Mouse (Mus musculus): ENCODE measurements around the gene Scg3.
"Not testable (repeated sequence)": the region's sequence is repeated elsewhere in the genome, so short reads cannot be mapped to it uniquely, and the experiment has no call there.

The Scg3 gene

DNA sequence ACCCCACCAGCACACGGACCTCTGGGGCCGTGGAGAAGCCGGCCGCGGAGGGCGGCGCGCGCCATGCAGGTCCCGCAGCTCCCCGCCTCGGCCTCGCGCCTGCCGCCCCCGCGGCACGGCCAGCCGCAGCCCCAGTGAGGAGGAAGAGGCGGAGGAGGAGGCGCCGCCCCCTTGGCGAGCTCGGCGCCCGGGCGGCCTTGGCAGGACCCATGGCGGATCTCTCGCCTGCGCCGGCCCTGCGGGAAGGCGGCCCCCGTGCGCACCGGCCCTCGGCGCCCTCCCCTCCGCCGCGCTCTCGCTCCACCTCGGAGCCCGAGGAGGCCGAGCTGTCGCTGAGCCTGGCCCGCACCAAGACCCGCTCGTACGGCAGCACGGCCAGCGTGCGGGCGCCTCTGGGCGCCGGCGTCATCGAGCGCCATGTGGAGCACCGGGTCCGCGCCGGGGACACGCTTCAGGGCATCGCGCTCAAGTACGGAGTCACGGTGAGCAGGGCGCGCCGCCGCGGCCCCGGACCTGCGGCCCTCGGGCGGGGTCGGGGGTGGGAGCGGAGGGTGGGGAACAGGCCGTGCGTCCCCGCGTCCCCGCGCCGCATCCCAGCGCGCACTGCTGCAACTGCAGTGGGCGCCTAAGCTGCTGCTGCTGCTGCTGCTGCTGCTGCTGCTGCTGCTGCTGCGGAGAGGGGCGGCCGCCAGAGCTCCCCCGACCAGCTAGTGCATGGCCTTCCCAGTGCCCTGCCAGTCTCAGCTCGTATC lies 58.1 kb downstream of the Scg3 start, which contains the start of gene Lysmd2:
Gene Lysmd2 (plus strand): TSS at position 186 of the 752 bp plus-strand sequence.
- peak in 1 of 2 experiments; percentile 26 for DNase-seq (ENCODE audit: low spot score in 2 of 2)

DNA sequence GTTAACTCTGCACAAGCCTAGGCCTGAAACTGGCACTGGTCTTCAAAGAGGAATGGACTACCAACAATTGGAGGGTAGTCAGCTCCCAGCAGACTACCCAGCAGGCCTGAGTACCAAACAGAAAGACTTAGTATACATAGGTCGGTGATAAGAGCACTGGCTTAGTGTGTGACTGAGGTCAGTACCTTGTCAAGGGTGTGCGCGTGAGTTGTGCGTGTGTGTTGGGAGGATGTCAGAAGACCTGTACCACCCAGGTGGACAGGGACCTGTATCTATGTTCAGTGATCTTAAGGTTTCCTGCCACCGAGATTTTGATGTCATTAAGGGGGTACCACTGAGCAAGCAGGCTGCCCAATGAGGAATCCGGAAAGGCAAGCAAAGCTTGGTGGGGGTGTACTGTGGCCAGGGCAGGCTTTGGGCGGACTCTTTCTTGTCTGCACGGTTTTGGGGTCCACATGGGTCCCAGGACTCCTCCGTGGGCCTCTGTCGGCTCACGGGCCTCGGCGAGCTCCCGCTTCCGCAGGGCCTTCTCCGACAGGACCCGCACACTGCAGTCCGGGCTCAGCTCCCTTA lies 58.8 kb downstream of the Scg3 start:
- no peak for DNase-seq (ENCODE audit: low spot score in 2 of 2)

DNA sequence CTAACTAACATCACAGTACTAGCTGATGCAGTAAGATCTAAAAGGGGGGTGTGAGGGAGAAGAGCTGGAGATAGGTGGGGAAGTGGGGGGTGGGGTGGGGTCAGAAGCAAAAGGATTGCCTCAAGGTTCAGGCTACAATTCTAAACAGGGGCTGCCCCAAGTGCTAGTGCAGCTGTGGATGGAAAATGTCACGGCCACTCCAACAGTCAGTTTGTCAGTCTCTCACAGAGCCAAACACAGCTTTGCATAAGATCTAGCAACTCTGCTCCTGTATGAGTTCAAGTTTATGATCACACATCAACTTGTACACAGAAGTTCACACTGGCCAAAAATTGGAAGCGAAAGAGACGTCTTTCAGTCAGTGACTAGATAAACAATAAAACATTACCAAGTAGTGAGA lies 62.4 kb downstream of the Scg3 start:
- DNase-seq (ENCODE audit: low spot score in 2 of 2), result no peak

DNA sequence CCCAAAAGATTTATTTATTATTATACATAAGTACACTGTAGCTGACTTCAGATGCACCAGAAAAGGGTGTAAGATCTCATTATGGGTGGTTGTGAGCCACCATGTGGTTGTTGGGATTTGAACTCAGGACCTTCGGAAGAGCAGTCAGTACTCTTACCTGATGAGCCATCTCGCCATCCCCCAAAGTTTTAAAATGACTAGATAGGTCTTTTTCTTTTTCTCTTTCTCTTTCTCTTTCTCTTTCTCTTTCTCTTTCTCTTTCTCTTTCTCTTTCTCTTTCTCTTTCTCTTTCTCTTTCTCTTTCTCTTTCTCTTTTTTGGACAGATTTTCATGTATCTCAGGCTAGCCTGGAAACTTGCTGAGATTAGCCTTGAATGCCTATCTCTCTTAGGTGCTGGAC lies 64.1 kb downstream of the Scg3 start:
- not testable (repeated sequence) for DNase-seq (ENCODE audit: low spot score in 2 of 2)

DNA sequence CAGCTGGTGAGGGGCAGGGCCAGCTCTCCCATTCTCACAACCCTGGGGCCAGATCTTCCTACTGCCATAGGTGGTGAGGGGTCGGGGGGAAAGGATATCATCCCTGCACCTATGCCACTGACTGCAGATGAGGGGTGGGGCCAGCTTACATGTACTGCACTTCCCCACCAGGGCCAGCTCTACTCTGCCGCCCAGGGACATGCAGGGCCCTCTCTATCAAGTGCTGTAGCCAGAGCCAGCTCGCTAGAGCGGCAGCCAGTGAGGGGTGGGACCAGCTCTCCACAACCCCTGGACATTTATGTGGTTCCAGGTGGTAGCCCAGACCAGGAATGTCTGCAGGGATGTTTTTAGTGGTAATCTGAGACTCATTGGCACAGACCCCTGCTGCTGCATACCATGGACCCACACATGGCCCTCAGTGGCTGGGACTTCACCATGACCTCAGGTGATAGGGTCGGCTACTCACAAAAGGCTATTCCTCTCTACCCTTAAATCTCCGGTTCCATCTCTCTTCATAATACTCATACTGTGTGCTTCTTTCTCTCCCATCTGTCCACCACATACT lies 64.9 kb downstream of the Scg3 start:
- no peak for DNase-seq (ENCODE audit: low spot score in 2 of 2)

DNA sequence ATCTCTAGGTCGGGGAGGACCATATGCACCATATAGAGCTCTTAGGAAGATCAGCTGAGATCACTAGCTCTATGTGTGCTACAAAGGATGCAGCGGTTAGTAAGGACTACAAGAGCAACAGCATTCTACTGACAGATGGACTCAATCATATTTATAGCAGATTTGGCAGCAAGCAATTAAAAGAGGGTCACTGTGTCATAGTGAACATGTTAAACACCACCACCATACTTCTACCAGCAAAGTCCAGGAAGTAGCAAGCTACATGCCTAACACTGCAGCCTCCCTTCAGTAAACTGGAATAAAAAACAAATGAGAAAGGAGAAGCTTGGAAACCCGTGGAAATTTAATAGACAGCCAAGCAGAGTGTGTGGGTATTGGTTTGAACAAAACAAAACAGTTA lies 67.3 kb downstream of the Scg3 start:
- DNase-seq (ENCODE audit: low spot score in 2 of 2), result no peak

DNA sequence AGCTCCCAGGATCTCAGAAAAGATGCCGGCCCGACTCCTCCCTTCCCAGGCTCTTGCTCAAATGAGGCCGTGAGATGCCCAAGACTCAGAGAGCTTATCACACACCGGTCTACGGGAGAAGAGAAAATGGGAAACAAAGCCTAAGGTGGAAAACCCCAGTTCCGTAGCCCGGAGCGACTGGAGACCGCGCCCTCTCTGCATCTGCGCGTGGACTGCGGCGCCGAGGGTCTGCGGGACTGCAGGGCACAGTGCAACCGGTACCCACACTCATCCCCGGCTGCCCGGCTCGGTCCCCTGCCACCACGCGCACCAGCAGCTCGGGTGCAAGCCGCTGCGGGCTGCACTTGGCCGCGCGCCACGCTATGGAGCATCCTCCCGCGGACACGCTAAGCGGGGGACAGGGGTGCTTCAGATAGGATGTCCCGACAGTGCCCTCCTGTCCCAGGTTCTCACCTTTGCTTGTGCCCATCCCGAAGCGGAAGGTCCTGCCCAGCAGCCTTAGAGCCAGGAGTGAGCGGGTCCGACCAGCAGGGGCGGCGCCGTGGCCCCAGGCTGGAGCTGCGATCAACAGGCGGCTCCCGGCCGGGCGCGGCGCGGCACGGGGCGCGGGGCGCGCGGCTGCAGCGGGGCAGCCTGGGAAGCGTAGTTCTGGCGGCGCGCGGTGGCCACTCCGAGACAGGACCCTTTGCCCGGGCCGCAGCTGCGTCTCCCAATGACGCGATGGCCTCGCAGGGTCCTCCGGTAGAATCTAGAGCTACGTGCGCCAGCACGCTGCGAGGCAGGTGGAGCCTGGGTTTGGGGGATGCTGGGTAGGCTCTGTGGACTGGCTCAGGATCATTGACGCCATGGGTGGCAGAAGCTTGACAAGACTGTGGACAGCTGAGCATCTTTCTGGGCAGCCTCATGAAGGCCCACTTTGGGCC lies 73.0 kb downstream of the Scg3 start, which contains the start of gene Tmod2:
Gene Tmod2 (minus strand): TSS at position 755 of the 923 bp plus-strand sequence.
- DNase-seq (ENCODE audit: low spot score in 2 of 2), result no peak

DNA sequence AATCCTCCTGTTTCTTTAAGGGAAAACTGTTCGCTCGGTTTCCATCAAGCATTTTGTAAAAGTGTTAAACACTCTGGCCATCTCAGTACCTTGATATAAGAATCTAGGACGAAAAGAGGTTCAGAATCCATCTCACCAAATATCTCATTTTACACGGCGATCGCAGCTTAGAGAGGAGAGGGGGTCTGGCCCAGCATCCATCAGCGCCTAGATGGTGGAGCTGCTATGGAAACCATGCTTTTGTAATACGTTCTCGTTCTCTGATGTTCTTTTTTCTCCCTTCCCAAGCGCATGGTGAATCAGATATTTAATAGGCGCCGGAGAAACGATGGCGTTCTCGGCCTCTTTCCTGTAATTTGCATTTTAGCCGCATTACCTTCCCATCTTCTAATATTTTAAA lies 73.9 kb downstream of the Scg3 start:
- no peak for DNase-seq (ENCODE audit: low spot score in 2 of 2)

DNA sequence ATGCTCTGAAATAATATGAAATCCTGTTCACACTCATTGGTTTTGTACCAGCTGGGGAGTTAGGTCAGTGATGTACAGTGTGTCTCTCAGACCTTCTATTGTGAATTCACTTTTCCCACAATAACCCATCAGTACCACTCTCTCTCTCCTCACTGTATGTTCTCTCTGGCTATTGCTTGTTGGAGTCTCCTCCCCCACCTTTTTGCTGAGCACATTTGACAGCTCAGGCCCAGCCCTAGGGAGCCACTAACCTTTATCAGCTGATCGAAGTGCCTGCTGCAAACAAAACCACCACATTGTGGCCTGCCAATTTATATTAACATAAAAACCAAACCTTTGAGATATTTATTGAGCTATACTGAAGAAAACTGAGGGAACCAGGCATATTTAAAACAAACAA lies 74.4 kb downstream of the Scg3 start:
- no peak for DNase-seq (ENCODE audit: low spot score in 2 of 2)

DNA sequence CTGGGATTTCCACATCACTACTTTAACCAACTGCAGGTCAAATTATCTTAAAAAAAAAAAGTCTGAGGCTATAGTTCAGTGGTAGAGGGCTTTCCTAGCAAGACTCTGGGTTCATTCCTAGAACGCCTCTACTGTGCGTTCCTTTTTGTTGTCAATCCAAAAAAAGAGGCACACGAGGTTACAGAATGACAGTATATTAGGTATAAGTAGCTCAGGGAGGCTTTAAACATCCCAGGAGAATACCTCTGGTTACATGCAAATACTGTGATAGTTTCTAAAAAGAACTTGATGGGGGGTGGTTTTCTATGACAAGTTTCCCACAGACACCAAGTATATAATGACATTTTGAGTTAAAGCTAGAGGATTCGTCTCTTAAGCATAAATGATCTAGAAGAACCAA lies 76.4 kb downstream of the Scg3 start:
- no peak for DNase-seq (ENCODE audit: low spot score in 2 of 2)

DNA sequence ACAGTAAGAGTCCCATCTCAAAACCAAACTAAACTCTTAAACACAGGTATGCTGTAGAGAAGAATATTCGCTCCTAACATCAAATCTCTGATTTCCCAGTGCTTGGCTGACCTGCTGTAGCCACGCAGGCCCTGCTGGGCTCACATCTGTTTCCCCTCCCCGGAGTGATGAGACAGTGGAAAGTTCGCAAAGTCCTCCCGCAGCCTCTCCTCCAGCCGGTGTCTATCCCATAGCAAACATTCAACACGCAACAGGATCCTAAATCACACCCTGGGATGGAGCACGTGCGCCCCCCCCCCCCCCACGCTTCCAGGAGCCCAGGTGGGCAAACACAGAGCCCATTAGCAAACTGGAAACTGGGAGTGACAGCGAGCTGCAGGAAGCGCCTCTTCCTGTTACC lies 82.3 kb downstream of the Scg3 start:
- no peak for DNase-seq (ENCODE audit: low spot score in 2 of 2)

DNA sequence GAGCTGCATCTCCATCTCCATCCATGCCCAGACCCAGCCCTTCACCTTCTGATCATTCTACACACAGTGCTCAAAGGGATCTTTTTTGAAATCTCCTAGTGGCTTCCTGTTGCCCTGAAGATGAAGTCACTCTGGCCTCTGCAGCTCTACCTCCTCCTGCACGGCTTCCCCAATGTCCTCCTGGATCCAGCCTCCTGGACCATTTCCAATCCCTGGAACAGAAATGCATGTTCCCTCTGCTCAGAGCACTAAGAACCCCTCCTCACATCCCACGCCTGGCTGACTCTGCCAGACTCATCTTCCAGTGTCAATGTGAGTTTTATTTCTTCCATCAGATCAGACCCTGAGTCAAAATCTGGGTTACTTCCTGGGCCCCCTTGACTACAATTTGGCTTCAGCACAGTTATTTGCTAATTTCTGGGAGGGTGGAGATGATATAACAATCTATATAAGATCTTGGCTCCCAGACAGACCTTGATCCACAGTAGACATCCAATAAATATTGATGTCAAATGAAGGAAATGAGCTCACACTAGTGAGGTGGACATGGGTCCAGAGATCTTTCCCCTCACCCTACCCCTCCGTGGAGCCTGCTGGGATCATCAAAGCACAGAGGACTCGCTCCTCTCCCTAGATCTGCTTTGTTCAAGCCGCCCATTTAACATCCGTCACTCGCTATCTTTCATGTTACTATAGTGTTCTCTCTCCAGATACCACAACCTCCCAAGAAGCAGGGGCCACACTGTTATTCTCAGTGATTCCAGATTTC lies 83.5 kb downstream of the Scg3 start:
- DNase-seq (ENCODE audit: low spot score in 2 of 2), result no peak

DNA sequence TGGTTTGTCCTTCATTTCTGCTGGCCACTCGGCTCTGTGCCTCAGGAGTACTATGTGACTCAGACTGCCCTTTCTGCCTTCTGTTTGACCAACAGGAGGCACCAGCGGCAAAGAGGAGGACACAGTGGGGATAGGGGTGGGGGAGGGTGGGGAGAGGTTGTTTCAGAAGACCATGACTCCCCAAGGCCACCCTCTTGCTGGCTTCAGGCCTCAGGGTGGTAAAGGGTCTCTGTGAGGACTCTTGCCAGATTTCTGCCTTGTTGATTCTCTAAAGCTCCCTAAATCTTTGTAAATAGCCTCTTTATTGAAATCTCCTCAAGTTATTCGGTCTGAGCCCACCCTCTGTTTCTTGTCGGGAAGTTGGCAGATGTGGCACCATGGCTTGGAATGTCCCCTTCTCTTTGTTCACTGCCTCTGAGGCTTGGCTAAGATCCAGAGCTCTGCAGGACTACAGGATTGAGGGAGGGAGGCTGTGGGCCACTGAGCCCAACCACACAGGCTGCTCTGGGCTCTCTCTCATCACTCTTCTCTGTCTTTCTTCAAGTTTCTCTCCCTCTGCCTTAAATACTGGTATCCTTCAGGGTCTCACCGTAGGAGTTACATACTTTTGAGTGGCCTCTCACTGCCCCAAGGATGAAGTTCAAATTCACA lies 84.5 kb downstream of the Scg3 start:
- no peak for DNase-seq (ENCODE audit: low spot score in 2 of 2)

DNA sequence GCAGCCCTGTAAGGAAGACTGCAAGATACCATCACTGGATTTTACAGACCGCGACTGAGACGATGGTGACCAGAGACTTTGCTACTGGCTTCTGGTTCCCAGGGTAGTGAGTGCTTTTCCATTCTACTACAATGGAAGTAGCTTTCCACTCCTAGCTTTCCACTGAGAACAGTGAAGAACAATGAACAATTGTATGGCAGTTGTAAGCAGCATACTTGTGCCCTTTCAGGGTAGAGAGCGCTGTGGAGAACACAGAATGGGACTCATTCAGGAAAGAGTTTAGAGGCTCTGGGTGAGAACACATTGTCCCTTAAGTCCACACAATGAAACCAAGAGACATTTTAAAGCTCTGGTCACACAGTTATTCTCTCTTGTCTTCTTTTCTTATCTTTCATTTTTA lies 86.3 kb downstream of the Scg3 start:
- DNase-seq (ENCODE audit: low spot score in 2 of 2), result no peak

DNA sequence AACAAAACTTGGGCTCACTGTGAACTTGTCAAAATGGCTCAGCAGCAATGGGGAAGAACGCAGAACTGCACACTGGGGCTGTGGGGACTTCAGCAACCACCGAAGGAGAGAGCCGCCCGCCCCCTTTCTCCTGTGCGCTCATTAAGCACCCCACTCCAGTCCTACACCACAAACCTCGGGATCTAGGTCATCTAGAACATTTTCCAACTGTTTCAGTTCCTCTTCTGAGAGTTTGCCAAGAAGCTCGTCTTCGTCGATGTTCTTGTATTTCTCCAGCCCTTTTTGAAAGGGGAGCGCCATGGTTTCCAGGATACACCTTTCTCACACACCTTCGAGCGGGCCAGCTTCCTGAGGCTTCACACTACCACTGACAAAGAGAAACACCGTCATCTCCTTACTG lies 86.8 kb downstream of the Scg3 start:
- no peak for DNase-seq (ENCODE audit: low spot score in 2 of 2)

DNA sequence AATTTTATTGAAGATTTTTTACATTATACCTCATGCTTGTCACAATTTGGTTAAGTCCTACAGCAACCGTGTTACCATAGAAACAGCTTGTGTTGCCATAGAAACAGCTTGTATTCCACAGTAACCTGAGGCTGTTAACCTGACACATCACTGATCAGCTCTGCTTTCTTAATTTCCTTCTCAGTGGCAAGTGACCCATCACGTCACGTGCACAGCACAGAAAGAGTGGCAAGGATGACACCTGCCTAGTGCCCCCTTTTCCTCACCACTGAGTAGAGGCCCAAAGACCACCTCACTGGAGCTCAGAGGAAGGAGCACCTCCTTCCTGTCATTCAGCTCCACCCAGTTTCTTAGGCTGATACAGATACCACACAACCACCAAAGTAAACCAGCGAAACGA lies 90.4 kb downstream of the Scg3 start:
- DNase-seq (ENCODE audit: low spot score in 2 of 2), result no peak
